Mouse (Mus musculus): ENCODE measurements around the gene Arf6. TPM values are rescaled to one million over a fixed set of nuclear protein-coding genes. Genes with fewer than 3 reads are reported as not detected.

Gene Arf6
- polyA plus RNA-seq (2014; fragmentation: Illumina TruSeq; extraction: RNeasy Lipid Tissue Mini Kit (QIAGEN cat#74804); ENCODE audit: low read depth, low replicate concordance): 23.5 TPM

DNA sequence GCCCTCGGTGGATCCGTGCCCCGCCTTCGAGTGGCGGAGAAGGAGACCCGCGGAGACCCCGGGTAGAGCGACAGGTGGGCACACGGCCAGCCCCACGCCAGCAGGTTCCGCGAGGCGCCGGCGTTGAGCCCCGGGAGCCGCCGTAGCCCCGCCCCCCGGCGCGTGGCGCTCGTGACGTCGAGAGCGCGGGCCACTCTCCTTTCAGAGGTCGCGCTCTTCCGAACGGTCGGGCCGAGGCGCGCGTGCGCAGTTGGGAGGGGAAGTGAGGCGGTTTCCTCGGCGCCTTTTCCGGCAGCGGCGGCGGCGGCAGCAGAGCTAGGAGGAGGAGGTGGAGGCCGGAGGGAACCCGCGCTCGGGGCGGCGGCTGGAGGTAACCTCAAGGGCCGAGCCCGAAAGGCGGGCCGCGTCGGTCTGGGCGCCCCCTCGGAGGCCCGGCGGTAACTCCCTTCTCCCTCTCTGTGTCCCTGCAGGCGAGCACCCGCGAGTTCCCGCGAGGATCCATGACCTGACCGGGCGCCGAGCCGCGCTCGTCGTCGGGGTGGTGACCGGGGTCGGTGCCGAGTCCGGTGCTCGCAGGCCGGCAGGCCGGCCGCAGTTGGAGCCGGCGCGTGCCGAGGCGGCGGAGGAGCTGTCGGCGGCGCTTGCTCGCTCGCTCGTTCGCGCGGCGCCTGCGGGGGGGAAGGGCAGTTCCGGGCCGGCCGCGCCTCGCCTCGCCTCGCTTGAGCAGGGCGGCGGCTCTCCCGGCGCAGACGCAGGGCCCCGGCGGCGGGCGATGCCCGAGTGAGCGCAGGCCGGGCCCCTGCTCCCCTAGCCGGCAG lies at the start of gene Arf6, which contains the start of gene Gm9887:
Gene Arf6 (plus strand): TSS at position 297 of the 818 bp plus-strand sequence.
Gene Gm9887 (minus strand): TSS at position 605 of the 818 bp plus-strand sequence.

DNA sequence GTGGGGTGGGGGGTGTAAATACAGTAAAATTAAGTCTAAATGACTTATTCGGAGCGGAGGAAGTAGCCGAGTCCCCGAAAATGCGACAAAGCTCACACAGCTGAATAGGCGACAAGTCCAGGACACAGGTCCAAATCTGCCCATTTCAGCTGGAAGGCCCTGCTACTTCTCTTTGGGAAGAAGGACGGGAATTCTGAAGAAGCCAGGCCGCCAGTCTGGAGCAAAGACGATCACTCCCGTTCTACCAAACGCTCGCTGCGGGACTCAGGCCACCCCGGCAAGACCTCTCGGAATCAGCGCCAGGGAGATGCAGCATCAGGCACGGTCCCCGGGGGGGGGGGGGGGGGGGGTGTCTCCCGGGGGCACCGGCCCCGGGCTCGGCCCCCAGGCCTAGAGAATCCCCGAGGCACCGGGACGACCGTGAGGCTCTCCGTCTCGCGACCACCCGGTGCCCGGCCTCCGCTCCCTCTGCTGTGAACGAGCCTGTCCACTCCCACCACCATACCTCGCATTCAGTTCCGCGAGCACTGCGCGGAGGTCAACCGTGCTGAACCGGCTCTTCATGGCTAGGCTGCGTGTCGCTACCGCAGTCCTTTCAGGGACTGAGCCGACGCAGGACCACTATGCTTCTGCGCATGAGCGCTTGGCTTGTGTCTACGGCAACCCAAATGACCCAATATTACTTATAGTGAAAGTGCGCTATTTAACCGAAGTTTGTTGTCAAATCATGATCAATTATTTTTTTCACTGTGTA lies 15.2 kb upstream of the Arf6 start, which contains the start of gene Nemf:
Gene Nemf (minus strand): TSS at position 620 of the 754 bp plus-strand sequence.

Other genes starting within 250 kb of the Arf6 start
- gene Rps29, start 213.0 kb upstream of the Arf6 start, polyA plus RNA-seq (2014; fragmentation: Illumina TruSeq; extraction: RNeasy Lipid Tissue Mini Kit (QIAGEN cat#74804); ENCODE audit: low read depth, low replicate concordance): 27.2 TPM
- not detected for gene Lrr1, start 203.3 kb upstream of the Arf6 start, polyA plus RNA-seq (2014; fragmentation: Illumina TruSeq; extraction: RNeasy Lipid Tissue Mini Kit (QIAGEN cat#74804); ENCODE audit: low read depth, low replicate concordance)
- gene Rpl36al, start 188.1 kb upstream of the Arf6 start, polyA plus RNA-seq (2014; fragmentation: Illumina TruSeq; extraction: RNeasy Lipid Tissue Mini Kit (QIAGEN cat#74804); ENCODE audit: low read depth, low replicate concordance): 179 TPM
- 53.9 TPM for gene Mgat2, start 188.0 kb upstream of the Arf6 start, polyA plus RNA-seq (2014; fragmentation: Illumina TruSeq; extraction: RNeasy Lipid Tissue Mini Kit (QIAGEN cat#74804); ENCODE audit: low read depth, low replicate concordance)
- 1.7 TPM for gene Gm49383, start 175.0 kb upstream of the Arf6 start, polyA plus RNA-seq (2014; fragmentation: Illumina TruSeq; extraction: RNeasy Lipid Tissue Mini Kit (QIAGEN cat#74804); ENCODE audit: low read depth, low replicate concordance)
- 0.77 TPM for gene Dnaaf2, start 173.7 kb upstream of the Arf6 start, polyA plus RNA-seq (2014; fragmentation: Illumina TruSeq; extraction: RNeasy Lipid Tissue Mini Kit (QIAGEN cat#74804); ENCODE audit: low read depth, low replicate concordance)
- 3.3 TPM for gene Gm49384, start 167.9 kb upstream of the Arf6 start, polyA plus RNA-seq (2014; fragmentation: Illumina TruSeq; extraction: RNeasy Lipid Tissue Mini Kit (QIAGEN cat#74804); ENCODE audit: low read depth, low replicate concordance)
- 0.85 TPM for gene Pole2, start 144.0 kb upstream of the Arf6 start, polyA plus RNA-seq (2014; fragmentation: Illumina TruSeq; extraction: RNeasy Lipid Tissue Mini Kit (QIAGEN cat#74804); ENCODE audit: low read depth, low replicate concordance)
- gene Klhdc1, start 131.0 kb upstream of the Arf6 start, polyA plus RNA-seq (2014; fragmentation: Illumina TruSeq; extraction: RNeasy Lipid Tissue Mini Kit (QIAGEN cat#74804); ENCODE audit: low read depth, low replicate concordance): 0.61 TPM
- gene Klhdc2, start 75.5 kb upstream of the Arf6 start, polyA plus RNA-seq (2014; fragmentation: Illumina TruSeq; extraction: RNeasy Lipid Tissue Mini Kit (QIAGEN cat#74804); ENCODE audit: low read depth, low replicate concordance): 48.6 TPM
- gene Nemf, start 15.0 kb upstream of the Arf6 start, polyA plus RNA-seq (2014; fragmentation: Illumina TruSeq; extraction: RNeasy Lipid Tissue Mini Kit (QIAGEN cat#74804); ENCODE audit: low read depth, low replicate concordance): 32.8 TPM
- not detected for gene Gm9887, start 308 bp downstream of the Arf6 start, polyA plus RNA-seq (2014; fragmentation: Illumina TruSeq; extraction: RNeasy Lipid Tissue Mini Kit (QIAGEN cat#74804); ENCODE audit: low read depth, low replicate concordance)
- 5.8 TPM for gene Vcpkmt, start 210.9 kb downstream of the Arf6 start, polyA plus RNA-seq (2014; fragmentation: Illumina TruSeq; extraction: RNeasy Lipid Tissue Mini Kit (QIAGEN cat#74804); ENCODE audit: low read depth, low replicate concordance)